Mouse (Mus musculus) forebrain, embryonic 13.5 days (tissue): ENCODE data around the gene Kcnmb1. TPM values are rescaled to one million over a fixed set of nuclear protein-coding genes. Genes with fewer than 3 reads are reported as not detected.

Source experiments
- ATAC-seq: fragments of 200-750 bp; cut with Nextera tagmentation; 2 replicates; pipeline ENCODE4 v1.8.0; 2017
- H3K27ac ChIP-seq: fragments of 300-500 bp; sonication (generic); 2 replicates; pipeline ENCODE4 v1.5.1; 2015; ENCODE audit warnings: inconsistent platforms, mild to moderate bottlenecking, moderate library complexity
- H3K27me3 ChIP-seq: fragments of 300-500 bp; sonication (generic); 2 replicates; pipeline ENCODE4 v1.6.1; 2015; ENCODE audit warnings: mild to moderate bottlenecking, inconsistent platforms
- H3K36me3 ChIP-seq: fragments of 300-500 bp; sonication (generic); 2 replicates; pipeline ENCODE4 v1.6.1; 2015; ENCODE audit warnings: mild to moderate bottlenecking, inconsistent platforms; ENCODE audit not compliant: poor library complexity, severe bottlenecking
- H3K4me1 ChIP-seq: fragments of 300-500 bp; sonication (generic); 2 replicates; pipeline ENCODE4 v1.6.1; 2015; ENCODE audit warnings: inconsistent platforms
- H3K4me2 ChIP-seq: fragments of 300-500 bp; sonication (generic); 2 replicates; pipeline ENCODE4 v1.6.1; 2015; ENCODE audit warnings: inconsistent platforms, mild to moderate bottlenecking, moderate library complexity
- H3K4me3 ChIP-seq: fragments of 300-500 bp; sonication (generic); 2 replicates; pipeline ENCODE4 v1.5.1; 2015; ENCODE audit warnings: mild to moderate bottlenecking, inconsistent platforms
- H3K9ac ChIP-seq: fragments of 300-500 bp; sonication (generic); 2 replicates; pipeline ENCODE4 v1.6.1; 2015; ENCODE audit warnings: mild to moderate bottlenecking, inconsistent platforms
- H3K9me3 ChIP-seq: fragments of 300-500 bp; sonication (generic); replicated peaks from 2 replicates; pipeline ENCODE4 v1.6.1; 2016; ENCODE audit warnings: inconsistent platforms
- WGBS: fragments of 180-500 bp; shearing (Covaris S2); methylation state at CpG from one replicate; pipeline ENCODE4 v1.1.7; 2015; 5-methylcytosine and 5-hydroxymethylcytosine counted together
- polyA plus RNA-seq: library from polyadenylated mRNA; unstranded; fragments of >200 nt; fragmentation: Nextera tagmentation; extraction: Ambion mirVana; gene quantifications from 2 replicates; pipeline ENCODE4 v1.2.1, GENCODE M21; 2015

The Kcnmb1 gene
- polyA plus RNA-seq, 1 experiment from 2014 or later, result 0.09 TPM

GRCm38 (mm10) chr11:34009316-34010087, 46.7 kb downstream of the Kcnmb1 start:
- no peaks in the 10 kb centered on the region for H3K4me1 ChIP-seq
- 73% methylated on average over 12 of the region's 12 CpGs for WGBS
- no peak overlapping the region for H3K9ac ChIP-seq
- ATAC-seq, result no peak
- H3K36me3 ChIP-seq, result no peaks in the 10 kb centered on the region
- H3K27me3 ChIP-seq, result no peaks in the 10 kb centered on the region
- no peak overlapping the region for H3K4me3 ChIP-seq
- no peak overlapping the region for H3K27ac ChIP-seq
- no peaks in the 10 kb centered on the region for H3K9me3 ChIP-seq
- no peak overlapping the region for H3K4me2 ChIP-seq

- no peaks in the 10 kb centered on the region for H3K9me3 ChIP-seq
- no peak for ATAC-seq
- no peaks in the 10 kb centered on the region for H3K27me3 ChIP-seq
- no peak overlapping the region for H3K9ac ChIP-seq
- H3K27ac ChIP-seq, result no peak overlapping the region
- H3K36me3 ChIP-seq, result no peaks in the 10 kb centered on the region
- no peak overlapping the region for H3K4me2 ChIP-seq
- no peak overlapping the region for H3K4me3 ChIP-seq
- H3K4me1 ChIP-seq, result no peaks in the 10 kb centered on the region
- 79% methylated on average over 7 of the region's 7 CpGs for WGBS
Observed at GRCm38 (mm10) chr11:34010133-34010858, 47.5 kb downstream of the Kcnmb1 start.

DNA sequence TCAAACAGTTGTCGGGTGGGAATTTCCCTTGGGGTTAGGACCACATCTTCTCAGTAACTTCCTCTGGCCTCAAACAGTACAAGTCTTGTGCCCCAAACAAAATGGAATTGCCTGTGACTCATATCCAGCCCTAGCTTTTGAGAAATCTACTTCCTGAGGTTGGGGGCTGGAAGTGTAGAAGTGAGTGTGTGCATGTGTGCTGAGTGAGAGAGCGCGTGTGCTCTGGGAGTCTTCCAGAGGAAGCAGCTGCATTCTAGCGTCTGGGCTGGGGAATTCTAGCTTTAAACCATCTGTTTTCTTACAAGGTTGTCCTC, 48.0 kb downstream of the Kcnmb1 start:
- ATAC-seq, result no peak
- Histone ChIP-seq H3K4me2 (no peak overlapping the region), H3K27ac (no peak overlapping the region), H3K36me3 (no peaks in the 10 kb centered on the region), H3K4me3 (no peak overlapping the region), H3K27me3 (no peaks in the 10 kb centered on the region), H3K9me3 (no peaks in the 10 kb centered on the region), H3K4me1 (no peaks in the 10 kb centered on the region), H3K9ac (no peak overlapping the region)
- 73% methylated on average over 4 of the region's 4 CpGs for WGBS

DNA sequence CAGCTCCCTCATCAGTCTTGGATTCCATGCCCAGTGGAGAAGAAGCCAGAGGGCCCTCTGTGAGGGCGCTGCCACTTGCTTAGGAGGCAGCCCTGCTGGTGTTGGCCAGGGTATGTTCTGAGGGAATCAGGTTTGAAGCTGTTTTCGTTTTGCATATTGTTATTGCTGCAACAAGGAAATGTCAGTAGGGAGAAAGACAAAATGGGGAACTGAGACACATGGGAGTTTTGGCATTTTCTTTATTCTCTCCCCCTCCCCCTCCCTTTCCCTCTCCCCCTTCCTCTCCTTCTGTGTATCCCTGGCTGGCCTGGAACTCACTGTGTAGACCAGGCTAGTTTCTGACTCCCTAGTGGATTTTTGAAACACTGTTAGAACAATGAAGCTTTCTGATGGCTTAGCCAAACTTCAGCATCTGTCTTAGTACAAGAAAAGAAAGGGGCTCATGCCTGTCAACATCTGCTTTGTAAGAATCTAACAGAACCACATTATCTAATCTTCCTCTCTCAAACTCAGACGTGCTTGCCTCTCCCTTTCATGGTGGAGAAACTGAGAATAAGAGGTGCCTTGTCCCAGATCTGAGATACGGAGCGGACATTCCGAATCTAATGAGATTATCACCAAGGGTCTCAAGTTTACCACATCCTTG, 49.3 kb downstream of the Kcnmb1 start:
- WGBS, result 73% methylated on average over 6 of the region's 6 CpGs
- H3K36me3 ChIP-seq, result no peaks in the 10 kb centered on the region
- no peaks in the 10 kb centered on the region for H3K4me1 ChIP-seq
- no peaks in the 10 kb centered on the region for H3K27me3 ChIP-seq
- H3K27ac ChIP-seq, result no peak overlapping the region
- no peak overlapping the region for H3K4me3 ChIP-seq
- no peak for ATAC-seq
- H3K9me3 ChIP-seq, result no peaks in the 10 kb centered on the region
- no peak overlapping the region for H3K9ac ChIP-seq
- no peak overlapping the region for H3K4me2 ChIP-seq

Other genes with a start within 250 kb of the Kcnmb1 start
- gene Kcnip1, start 30.1 kb downstream of the Kcnmb1 start, polyA plus RNA-seq, result 29.9 and 37.4 TPM in 2 replicates
- 0.96 and 1.4 TPM in 2 replicates for gene Lcp2, start 83.9 kb downstream of the Kcnmb1 start, polyA plus RNA-seq
- gene 4930469K13Rik, start 135.5 kb downstream of the Kcnmb1 start, polyA plus RNA-seq, result not detected in 2 replicates
- gene Foxi1, start 245.1 kb downstream of the Kcnmb1 start, polyA plus RNA-seq, result not detected in 2 replicates